Mouse (Mus musculus): ENCODE data around the gene Pigz. TPM values are rescaled to one million over a fixed set of nuclear protein-coding genes. Genes with fewer than 3 reads are reported as not detected.

Gene Pigz
- polyA plus RNA-seq, 1 experiment from 2014 or later: 1.4 TPM

Small RNAs within 50 kb of the gene (microRNA-seq; reads per million reads assigned to microRNA genes)
- gene Gm26269: not detected

Other genes starting within 250 kb of the Pigz start
- 0.15 TPM in 1 of 2 replicates, not detected in the other for gene Meltf, start 55.0 kb upstream of the Pigz start, polyA plus RNA-seq (2014; fragmentation: Nextera tagmentation; extraction: Ambion mirVana)
- gene 0610012G03Rik, start 14.6 kb downstream of the Pigz start, polyA plus RNA-seq (2014; fragmentation: Nextera tagmentation; extraction: Ambion mirVana): 81.0 and 87.9 TPM in 2 replicates
- gene Ncbp2, start 14.7 kb downstream of the Pigz start, polyA plus RNA-seq (2014; fragmentation: Nextera tagmentation; extraction: Ambion mirVana): 139 and 145 TPM in 2 replicates
- 11.5 and 13.2 TPM in 2 replicates for gene Senp5, start 69.4 kb downstream of the Pigz start, polyA plus RNA-seq (2014; fragmentation: Nextera tagmentation; extraction: Ambion mirVana)
- 48.4 and 50.7 TPM in 2 replicates for gene Pak2, start 145.5 kb downstream of the Pigz start, polyA plus RNA-seq (2014; fragmentation: Nextera tagmentation; extraction: Ambion mirVana)
- 128 and 138 TPM in 2 replicates for gene Pigx, start 165.9 kb downstream of the Pigz start, polyA plus RNA-seq (2014; fragmentation: Nextera tagmentation; extraction: Ambion mirVana)
- 41.5 and 47.2 TPM in 2 replicates for gene Cep19, start 165.9 kb downstream of the Pigz start, polyA plus RNA-seq (2014; fragmentation: Nextera tagmentation; extraction: Ambion mirVana)
- 8.0 and 8.3 TPM in 2 replicates for gene Nrros, start 231.7 kb downstream of the Pigz start, polyA plus RNA-seq (2014; fragmentation: Nextera tagmentation; extraction: Ambion mirVana)
- gene Bex6, start 246.0 kb downstream of the Pigz start, polyA plus RNA-seq (2014; fragmentation: Nextera tagmentation; extraction: Ambion mirVana): 0.27 TPM in 1 of 2 replicates, not detected in the other